Mouse (Mus musculus): ENCODE results near the gene Pbrm1. TPM values are rescaled to one million over a fixed set of nuclear protein-coding genes. Genes with fewer than 3 reads are reported as not detected.

Gene Pbrm1
- 33.1 and 39.8 TPM in 2 replicates for polyA plus RNA-seq (2015; fragmentation: Nextera tagmentation; extraction: Ambion mirVana)

GRCm38 (mm10) chr14:31018860-31019291 lies at the start of gene Pbrm1, which contains the start of gene Gnl3:
Pbrm1 (plus strand) TSS chr14:31019138.
Gnl3 (minus strand) TSS chr14:31019152.
- H3K9me3 ChIP-seq (ENCODE audit: control insufficient read depth): no peaks in the 10 kb centered on the region
- H3K27me3 ChIP-seq (replicated peaks; ENCODE audit: control insufficient read depth, insufficient read depth, low read length): no peaks in the 10 kb centered on the region
- peak; percentile 94 for ATAC-seq
- H3K9ac ChIP-seq (ENCODE audit: low read depth, low read length): peak within 1 kb of the TSS; percentile 90
- under 1% methylated on average over 44 of the region's 53 CpGs for WGBS
- TF ChIP-seq CTCF (IDR thresholded peaks at IDR 0.05; ENCODE audit: low read depth): peak; percentile 51
- H3K4me1 ChIP-seq (replicated peaks; ENCODE audit: control insufficient read depth, insufficient read depth, low read length): peaks cover 5% of the 10 kb centered on the region; the same call in 1 of the 2 replicates
- peak within 1 kb of the TSS; percentile 99 for H3K27ac ChIP-seq (ENCODE audit: low read depth, low read length)
- H3K36me3 ChIP-seq (ENCODE audit: control insufficient read depth, insufficient read depth): peaks cover 21% of the 10 kb centered on the region
- H3K4me2 ChIP-seq (replicated peaks; ENCODE audit: low read depth): peak within 1 kb of the TSS; percentile 88
- peak within 1 kb of the TSS; percentile 75 for H3K4me3 ChIP-seq (ENCODE audit: low read depth, low read length)

GRCm38 (mm10) chr14:30974204-30974603 lies 44.7 kb upstream of the Pbrm1 start:
- H3K9ac ChIP-seq (ENCODE audit: low read depth, low read length): no peak overlapping the region
- no peak for TF ChIP-seq CTCF (IDR thresholded peaks at IDR 0.05; ENCODE audit: low read depth)
- no peaks in the 10 kb centered on the region for H3K4me1 ChIP-seq (replicated peaks; ENCODE audit: control insufficient read depth, insufficient read depth, low read length)
- no peak overlapping the region for H3K4me2 ChIP-seq (replicated peaks; ENCODE audit: low read depth)
- H3K4me3 ChIP-seq (ENCODE audit: low read depth, low read length): no peak overlapping the region
- no peaks in the 10 kb centered on the region for H3K27me3 ChIP-seq (replicated peaks; ENCODE audit: control insufficient read depth, insufficient read depth, low read length)
- peaks cover 27% of the 10 kb centered on the region for H3K36me3 ChIP-seq (ENCODE audit: control insufficient read depth, insufficient read depth)
- no peaks in the 10 kb centered on the region for H3K9me3 ChIP-seq (ENCODE audit: control insufficient read depth)
- no peak for ATAC-seq
- H3K27ac ChIP-seq (ENCODE audit: low read depth, low read length): no peak overlapping the region
- WGBS: 60% methylated on average over 6 of the region's 6 CpGs

- no peak overlapping the region for H3K4me3 ChIP-seq (ENCODE audit: low read depth, low read length)
- no peak overlapping the region for H3K4me2 ChIP-seq (replicated peaks; ENCODE audit: low read depth)
- H3K27ac ChIP-seq (ENCODE audit: low read depth, low read length): no peak overlapping the region
- no peak overlapping the region for H3K9ac ChIP-seq (ENCODE audit: low read depth, low read length)
- no peaks in the 10 kb centered on the region for H3K9me3 ChIP-seq (ENCODE audit: control insufficient read depth)
- 34% methylated on average over 3 of the region's 3 CpGs for WGBS
- no peak for ATAC-seq
- no peaks in the 10 kb centered on the region for H3K27me3 ChIP-seq (replicated peaks; ENCODE audit: control insufficient read depth, insufficient read depth, low read length)
- TF ChIP-seq CTCF (IDR thresholded peaks at IDR 0.05; ENCODE audit: low read depth): no peak
- H3K4me1 ChIP-seq (replicated peaks; ENCODE audit: control insufficient read depth, insufficient read depth, low read length): no peaks in the 10 kb centered on the region
- H3K36me3 ChIP-seq (ENCODE audit: control insufficient read depth, insufficient read depth): peaks cover 20% of the 10 kb centered on the region
Observed at GRCm38 (mm10) chr14:30976222-30976621, 42.7 kb upstream of the Pbrm1 start.

- no peaks in the 10 kb centered on the region for H3K4me1 ChIP-seq (replicated peaks; ENCODE audit: control insufficient read depth, insufficient read depth, low read length)
- H3K4me3 ChIP-seq (ENCODE audit: low read depth, low read length): no peak overlapping the region
- no peak overlapping the region for H3K9ac ChIP-seq (ENCODE audit: low read depth, low read length)
- H3K36me3 ChIP-seq (ENCODE audit: control insufficient read depth, insufficient read depth): peaks cover 11% of the 10 kb centered on the region
- H3K4me2 ChIP-seq (replicated peaks; ENCODE audit: low read depth): no peak overlapping the region
- H3K27me3 ChIP-seq (replicated peaks; ENCODE audit: control insufficient read depth, insufficient read depth, low read length): no peaks in the 10 kb centered on the region
- no peak for TF ChIP-seq CTCF (IDR thresholded peaks at IDR 0.05; ENCODE audit: low read depth)
- no peak overlapping the region for H3K27ac ChIP-seq (ENCODE audit: low read depth, low read length)
- no peaks in the 10 kb centered on the region for H3K9me3 ChIP-seq (ENCODE audit: control insufficient read depth)
- no peak for ATAC-seq
Observed at GRCm38 (mm10) chr14:30996417-30996816, 22.5 kb upstream of the Pbrm1 start.

- H3K9ac ChIP-seq (ENCODE audit: low read depth, low read length): peak overlapping the region; percentile 90
- H3K4me1 ChIP-seq (replicated peaks; ENCODE audit: control insufficient read depth, insufficient read depth, low read length): no peaks in the 10 kb centered on the region
- no peak for TF ChIP-seq CTCF (IDR thresholded peaks at IDR 0.05; ENCODE audit: low read depth)
- ATAC-seq: no peak
- H3K27ac ChIP-seq (ENCODE audit: low read depth, low read length): no peak overlapping the region
- peak overlapping the region; percentile 74 for H3K4me2 ChIP-seq (replicated peaks; ENCODE audit: low read depth)
- H3K4me3 ChIP-seq (ENCODE audit: low read depth, low read length): peak overlapping the region; percentile 96
- no peaks in the 10 kb centered on the region for H3K27me3 ChIP-seq (replicated peaks; ENCODE audit: control insufficient read depth, insufficient read depth, low read length)
- H3K9me3 ChIP-seq (ENCODE audit: control insufficient read depth): no peaks in the 10 kb centered on the region
- H3K36me3 ChIP-seq (ENCODE audit: control insufficient read depth, insufficient read depth): peaks cover 11% of the 10 kb centered on the region
- 46% methylated on average over 10 of the region's 10 CpGs for WGBS
Observed at GRCm38 (mm10) chr14:31000356-31000755, 18.6 kb upstream of the Pbrm1 start.

- peak overlapping the region; percentile 90 for H3K9ac ChIP-seq (ENCODE audit: low read depth, low read length)
- peak overlapping the region; percentile 96 for H3K4me3 ChIP-seq (ENCODE audit: low read depth, low read length)
- ATAC-seq: peak; percentile 6; the same call in 1 of the 2 replicates
- TF ChIP-seq CTCF (IDR thresholded peaks at IDR 0.05; ENCODE audit: low read depth): peak; percentile 28; the same call in 1 of the 2 replicates
- no peaks in the 10 kb centered on the region for H3K9me3 ChIP-seq (ENCODE audit: control insufficient read depth)
- H3K36me3 ChIP-seq (ENCODE audit: control insufficient read depth, insufficient read depth): peaks cover 11% of the 10 kb centered on the region
- H3K27me3 ChIP-seq (replicated peaks; ENCODE audit: control insufficient read depth, insufficient read depth, low read length): no peaks in the 10 kb centered on the region
- H3K4me1 ChIP-seq (replicated peaks; ENCODE audit: control insufficient read depth, insufficient read depth, low read length): no peaks in the 10 kb centered on the region
- H3K27ac ChIP-seq (ENCODE audit: low read depth, low read length): peak overlapping the region; percentile 94
- under 1% methylated on average over 21 of the region's 21 CpGs for WGBS
- H3K4me2 ChIP-seq (replicated peaks; ENCODE audit: low read depth): peak overlapping the region; percentile 74
Observed at GRCm38 (mm10) chr14:31000816-31001306, 18.1 kb upstream of the Pbrm1 start.

Data from intestine, postnatal 0 days (tissue).